Mouse (Mus musculus) hindbrain, embryonic 15.5 days (tissue): ENCODE measurements at regions not wholly inside any gene's neighbourhood (a gene's known extent, or its start where the extent isn't known, plus 50 kb on each side); places are given as distances from the start of the nearest gene placed in this dataset.
A peak's percentile ranks its signal among the peaks of the same experiment; 100 is the strongest.
"Not testable (repeated sequence)": the region's sequence is repeated elsewhere in the genome, so short reads cannot be mapped to it uniquely, and the experiment has no call there.

Source experiments
- ATAC-seq: fragments of 200-750 bp; cut with Nextera tagmentation; 2 replicates; pipeline ENCODE4 v1.8.0; 2017; ENCODE audit warnings: low read depth, moderate number of reproducible peaks, moderate TSS enrichment; ENCODE audit not compliant: low FRiP score
- H3K27ac ChIP-seq: fragments of 300-500 bp; sonication (generic); replicated peaks from 2 replicates; pipeline ENCODE4 v1.5.1; 2015; ENCODE audit warnings: mild to moderate bottlenecking, inconsistent platforms
- H3K27me3 ChIP-seq: fragments of 300-500 bp; sonication (generic); 2 replicates; pipeline ENCODE4 v1.6.1; 2015; ENCODE audit warnings: control low read depth, inconsistent platforms
- H3K36me3 ChIP-seq: fragments of 300-500 bp; sonication (generic); 2 replicates; pipeline ENCODE4 v1.6.1; 2015; ENCODE audit warnings: control low read depth, inconsistent platforms
- H3K4me1 ChIP-seq: fragments of 300-500 bp; sonication (generic); replicated peaks from 2 replicates; pipeline ENCODE4 v1.6.1; 2015; ENCODE audit warnings: control low read depth, inconsistent platforms
- H3K4me2 ChIP-seq: fragments of 300-500 bp; sonication (generic); 2 replicates; pipeline ENCODE4 v1.6.1; 2015; ENCODE audit warnings: moderate library complexity, mild to moderate bottlenecking, inconsistent platforms
- H3K4me3 ChIP-seq: fragments of 300-500 bp; sonication (generic); 2 replicates; pipeline ENCODE4 v1.5.1; 2015; ENCODE audit warnings: mild to moderate bottlenecking, inconsistent platforms
- H3K9ac ChIP-seq: fragments of 300-500 bp; sonication (generic); 2 replicates; pipeline ENCODE4 v1.6.1; 2015; ENCODE audit warnings: inconsistent platforms
- H3K9me3 ChIP-seq: fragments of 300-500 bp; sonication (generic); 2 replicates; pipeline ENCODE4 v1.6.1; 2016; ENCODE audit warnings: control low read depth, inconsistent platforms
- WGBS: fragments of 180-500 bp; shearing (Covaris S2); methylation state at CpG from one replicate; pipeline ENCODE4 v1.1.7; 2015; 5-methylcytosine and 5-hydroxymethylcytosine counted together

GRCm38 (mm10) chr2:123655551-123655950 is 434.2 kb upstream of the Sema6d start:
- Histone ChIP-seq H3K27me3 (no peaks in the 10 kb centered on the region), H3K9ac (no peak overlapping the region), H3K27ac (no peak overlapping the region), H3K4me1 (no peaks in the 10 kb centered on the region), H3K4me3 (no peak overlapping the region), H3K9me3 (no peaks in the 10 kb centered on the region), H3K36me3 (no peaks in the 10 kb centered on the region), H3K4me2 (no peak overlapping the region)
- 85% methylated on average over 1 of the region's 1 CpGs for WGBS
- no peak for ATAC-seq

- H3K36me3 ChIP-seq: no peaks in the 10 kb centered on the region
- H3K4me2 ChIP-seq: no peak overlapping the region
- no peaks in the 10 kb centered on the region for H3K4me1 ChIP-seq
- H3K4me3 ChIP-seq: no peak overlapping the region
- H3K9me3 ChIP-seq: no peaks in the 10 kb centered on the region
- ATAC-seq: no peak
- 75% methylated on average over 4 of the region's 4 CpGs for WGBS
- no peak overlapping the region for H3K27ac ChIP-seq
- H3K9ac ChIP-seq: no peak overlapping the region
- no peaks in the 10 kb centered on the region for H3K27me3 ChIP-seq
Measured at GRCm38 (mm10) chr2:123688290-123689030, 401.3 kb upstream of the Sema6d start.

GRCm38 (mm10) chr2:123689801-123690200 is 400.0 kb upstream of the Sema6d start:
- Histone ChIP-seq H3K4me1 (no peaks in the 10 kb centered on the region), H3K9me3 (no peaks in the 10 kb centered on the region), H3K27ac (no peak overlapping the region), H3K4me2 (no peak overlapping the region), H3K36me3 (no peaks in the 10 kb centered on the region), H3K4me3 (no peak overlapping the region), H3K9ac (no peak overlapping the region), H3K27me3 (no peaks in the 10 kb centered on the region)
- 87% methylated on average over 1 of the region's 1 CpGs for WGBS
- ATAC-seq: no peak

- no peak overlapping the region for H3K4me2 ChIP-seq
- no peak for ATAC-seq
- H3K27me3 ChIP-seq: no peaks in the 10 kb centered on the region
- 87% methylated on average over 4 of the region's 4 CpGs for WGBS
- no peaks in the 10 kb centered on the region for H3K4me1 ChIP-seq
- H3K36me3 ChIP-seq: no peaks in the 10 kb centered on the region
- H3K9ac ChIP-seq: no peak overlapping the region
- no peak overlapping the region for H3K27ac ChIP-seq
- H3K9me3 ChIP-seq: no peaks in the 10 kb centered on the region
- no peak overlapping the region for H3K4me3 ChIP-seq
Measured at GRCm38 (mm10) chr2:123739688-123740087, 350.1 kb upstream of the Sema6d start.

- H3K4me1 ChIP-seq: no peaks in the 10 kb centered on the region
- no peak overlapping the region for H3K4me3 ChIP-seq
- H3K27ac ChIP-seq: no peak overlapping the region
- no peak overlapping the region for H3K9ac ChIP-seq
- no peak for ATAC-seq
- 65% methylated on average over 6 of the region's 6 CpGs for WGBS
- no peak overlapping the region for H3K4me2 ChIP-seq
- H3K36me3 ChIP-seq: no peaks in the 10 kb centered on the region
- H3K9me3 ChIP-seq: no peaks in the 10 kb centered on the region
- H3K27me3 ChIP-seq: no peaks in the 10 kb centered on the region
Measured at GRCm38 (mm10) chr2:123740541-123740940, 349.2 kb upstream of the Sema6d start.

- ATAC-seq: no peak
- 68% methylated on average over 7 of the region's 7 CpGs for WGBS
- H3K9me3 ChIP-seq: no peaks in the 10 kb centered on the region
- no peaks in the 10 kb centered on the region for H3K36me3 ChIP-seq
- H3K4me3 ChIP-seq: peak overlapping the region; percentile 33
- H3K4me2 ChIP-seq: peak overlapping the region; percentile 48
- no peak overlapping the region for H3K9ac ChIP-seq
- H3K4me1 ChIP-seq: no peaks in the 10 kb centered on the region
- H3K27me3 ChIP-seq: 0 out of 2 replicates have a peak, but pooled peaks cover 2% of the 10 kb centered on the region
- no peak overlapping the region for H3K27ac ChIP-seq
Measured at GRCm38 (mm10) chr2:123754220-123754619, 335.5 kb upstream of the Sema6d start.

- WGBS: 43% methylated on average over 18 of the region's 24 CpGs
- H3K4me1 ChIP-seq, H3K36me3 ChIP-seq, H3K27ac ChIP-seq, H3K9ac ChIP-seq, ATAC-seq, H3K9me3 ChIP-seq, H3K27me3 ChIP-seq: not testable (repeated sequence)
- H3K4me3 ChIP-seq: peak overlapping the region; percentile 33
- H3K4me2 ChIP-seq: peak overlapping the region; percentile 48
Measured at GRCm38 (mm10) chr2:123754656-123755499, 334.9 kb upstream of the Sema6d start.

GRCm38 (mm10) chr2:123799226-123799786 is 290.5 kb upstream of the Sema6d start:
- Histone ChIP-seq H3K36me3 (no peaks in the 10 kb centered on the region), H3K9ac (no peak overlapping the region), H3K4me2 (no peak overlapping the region), H3K4me3 (no peak overlapping the region), H3K9me3 (no peaks in the 10 kb centered on the region), H3K4me1 (peaks cover 3% of the 10 kb centered on the region; the same call in 1 of the 2 replicates), H3K27me3 (no peaks in the 10 kb centered on the region), H3K27ac (0 out of 2 replicates have a peak overlapping the region, but pooled peaks have one; percentile 25)
- 57% methylated on average over 3 of the region's 3 CpGs for WGBS
- ATAC-seq: peak; percentile 84; the same call in 1 of the 2 replicates

GRCm38 (mm10) chr2:123805646-123806045 is 284.1 kb upstream of the Sema6d start:
- no peak for ATAC-seq
- H3K27me3 ChIP-seq: no peaks in the 10 kb centered on the region
- H3K9ac ChIP-seq: no peak overlapping the region
- no peaks in the 10 kb centered on the region for H3K9me3 ChIP-seq
- no peaks in the 10 kb centered on the region for H3K4me1 ChIP-seq
- H3K27ac ChIP-seq: no peak overlapping the region
- H3K4me2 ChIP-seq: no peak overlapping the region
- H3K4me3 ChIP-seq: no peak overlapping the region
- no peaks in the 10 kb centered on the region for H3K36me3 ChIP-seq
- WGBS: 73% methylated on average over 2 of the region's 2 CpGs

GRCm38 (mm10) chr2:123806370-123806769 is 283.4 kb upstream of the Sema6d start:
- 0 out of 2 replicates have a peak, but pooled peaks have one; percentile 19 for ATAC-seq
- no peaks in the 10 kb centered on the region for H3K27me3 ChIP-seq
- H3K4me3 ChIP-seq: no peak overlapping the region
- no peaks in the 10 kb centered on the region for H3K36me3 ChIP-seq
- no peak overlapping the region for H3K27ac ChIP-seq
- H3K4me2 ChIP-seq: no peak overlapping the region
- no peaks in the 10 kb centered on the region for H3K9me3 ChIP-seq
- 67% methylated on average over 2 of the region's 2 CpGs for WGBS
- H3K4me1 ChIP-seq: no peaks in the 10 kb centered on the region
- no peak overlapping the region for H3K9ac ChIP-seq

- peak; percentile 93 for ATAC-seq
- H3K36me3 ChIP-seq: no peaks in the 10 kb centered on the region
- no peaks in the 10 kb centered on the region for H3K9me3 ChIP-seq
- H3K4me3 ChIP-seq: no peak overlapping the region
- H3K27ac ChIP-seq: peak overlapping the region; percentile 75
- 26% methylated on average over 15 of the region's 15 CpGs for WGBS
- H3K9ac ChIP-seq: no peak overlapping the region
- H3K27me3 ChIP-seq: no peaks in the 10 kb centered on the region
- H3K4me2 ChIP-seq: peak overlapping the region; percentile 41
- H3K4me1 ChIP-seq: peaks cover 12% of the 10 kb centered on the region
Measured at GRCm38 (mm10) chr2:123813182-123813949, 276.4 kb upstream of the Sema6d start.
